Mouse (Mus musculus): ENCODE data around the gene Epb41l3.

Epb41l3 gene

GRCm38 (mm10) chr17:69181560-69182316 lies 106.3 kb downstream of the Epb41l3 start:
- peak; percentile 48 for DNase-seq (ENCODE audit: extremely low spot score, low spot score)

GRCm38 (mm10) chr17:69187794-69188193 lies 112.3 kb downstream of the Epb41l3 start:
- no peak for DNase-seq (ENCODE audit: extremely low spot score, low spot score)

GRCm38 (mm10) chr17:69192863-69193493 lies 117.5 kb downstream of the Epb41l3 start:
- no peak for DNase-seq (ENCODE audit: extremely low spot score, low spot score)

GRCm38 (mm10) chr17:69194599-69194998 lies 119.1 kb downstream of the Epb41l3 start:
- no peak for DNase-seq (ENCODE audit: extremely low spot score, low spot score)

- DNase-seq (ENCODE audit: extremely low spot score, low spot score) = no peak
Measured at GRCm38 (mm10) chr17:69195758-69196157, 120.3 kb downstream of the Epb41l3 start.

GRCm38 (mm10) chr17:69196656-69197055 lies 121.2 kb downstream of the Epb41l3 start:
- no peak for DNase-seq (ENCODE audit: extremely low spot score, low spot score)

GRCm38 (mm10) chr17:69198805-69199204 lies 123.3 kb downstream of the Epb41l3 start:
- no peak for DNase-seq (ENCODE audit: extremely low spot score, low spot score)

- no peak for DNase-seq (ENCODE audit: extremely low spot score, low spot score)
Measured at GRCm38 (mm10) chr17:69199827-69200226, 124.3 kb downstream of the Epb41l3 start.

- no peak for DNase-seq (ENCODE audit: extremely low spot score, low spot score)
Measured at GRCm38 (mm10) chr17:69200936-69201335, 125.5 kb downstream of the Epb41l3 start.

GRCm38 (mm10) chr17:69205282-69205999 lies 130.0 kb downstream of the Epb41l3 start:
- no peak for DNase-seq (ENCODE audit: extremely low spot score, low spot score)

- no peak for DNase-seq (ENCODE audit: extremely low spot score, low spot score)
Measured at GRCm38 (mm10) chr17:69207562-69208312, 132.3 kb downstream of the Epb41l3 start.

GRCm38 (mm10) chr17:69211065-69211464 lies 135.6 kb downstream of the Epb41l3 start:
- DNase-seq (ENCODE audit: extremely low spot score, low spot score) = no peak

GRCm38 (mm10) chr17:69216120-69216519 lies 140.6 kb downstream of the Epb41l3 start:
- no peak for DNase-seq (ENCODE audit: extremely low spot score, low spot score)

- no peak for DNase-seq (ENCODE audit: extremely low spot score, low spot score)
Measured at GRCm38 (mm10) chr17:69220849-69221248, 145.4 kb downstream of the Epb41l3 start.

GRCm38 (mm10) chr17:69221377-69221776 lies 145.9 kb downstream of the Epb41l3 start:
- no peak for DNase-seq (ENCODE audit: extremely low spot score, low spot score)

GRCm38 (mm10) chr17:69221966-69222692 lies 146.6 kb downstream of the Epb41l3 start:
- DNase-seq (ENCODE audit: extremely low spot score, low spot score) = no peak

GRCm38 (mm10) chr17:69225996-69226395 lies 150.5 kb downstream of the Epb41l3 start:
- DNase-seq (ENCODE audit: extremely low spot score, low spot score) = no peak

GRCm38 (mm10) chr17:69227426-69228014 lies 152.0 kb downstream of the Epb41l3 start:
- no peak for DNase-seq (ENCODE audit: extremely low spot score, low spot score)

GRCm38 (mm10) chr17:69229451-69229850 lies 154.0 kb downstream of the Epb41l3 start:
- no peak for DNase-seq (ENCODE audit: extremely low spot score, low spot score)

- no peak for DNase-seq (ENCODE audit: extremely low spot score, low spot score)
Measured at GRCm38 (mm10) chr17:69230131-69230621, 154.7 kb downstream of the Epb41l3 start.
